Mouse (Mus musculus) kidney, postnatal 4 days (tissue): ENCODE data around the gene Lpin2.

Experiments used
- DNase-seq, 2 experiments: peaks; one replicate each; pipeline ENCODE4 v3.0.0; 2021; ENCODE audit warnings: mixed read lengths in 2 of 2

The Lpin2 gene

DNA sequence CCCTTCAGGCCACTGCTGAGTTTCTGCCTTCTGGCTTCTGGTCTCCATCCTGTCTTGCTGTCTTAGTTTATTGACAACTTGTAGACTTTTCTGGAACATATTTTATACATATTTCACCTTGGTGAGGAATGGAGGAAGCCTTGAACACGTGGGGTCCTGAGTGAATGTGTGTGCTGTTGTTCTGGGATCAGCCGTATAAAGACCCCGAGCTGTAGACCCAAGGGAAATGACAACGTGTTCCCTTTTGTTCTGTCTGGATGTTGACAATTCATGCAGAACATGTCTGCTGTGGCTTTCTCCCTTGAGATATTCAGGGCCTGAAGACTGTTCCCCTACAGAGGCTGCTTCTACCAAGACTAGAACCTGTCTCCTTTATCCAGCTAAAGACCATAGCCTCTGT, 5.0 kb upstream of the Lpin2 start:
- no peak for DNase-seq

DNA sequence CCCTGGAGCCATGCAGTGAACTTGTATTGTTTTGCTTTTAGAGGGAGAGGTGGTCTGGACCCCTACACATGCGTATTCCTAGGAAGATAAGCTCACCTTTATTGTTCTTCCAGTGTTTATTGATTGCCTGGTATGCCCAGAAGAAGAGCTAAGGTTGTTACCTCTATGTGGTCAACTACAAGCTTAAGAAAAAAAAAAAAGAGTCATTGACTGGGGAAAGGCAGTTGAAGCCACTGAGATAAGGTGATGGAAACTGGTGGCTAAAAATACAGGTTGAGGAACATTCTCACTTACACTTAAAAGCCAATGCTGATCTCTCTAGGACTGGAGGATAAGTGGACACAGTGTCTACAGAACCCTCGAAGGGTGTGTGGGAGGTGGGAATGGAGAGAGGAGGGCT, 4.4 kb upstream of the Lpin2 start:
- no peak for DNase-seq

GRCm38 (mm10) chr17:71178530-71179181, 3.7 kb upstream of the Lpin2 start:
- peak in 1 of 2 experiments; percentile 29 for DNase-seq

- DNase-seq = no peak
These were observed 2.6 kb upstream of the Lpin2 start for GRCm38 (mm10) chr17:71179551-71180309.

GRCm38 (mm10) chr17:71180601-71181000, 1.8 kb upstream of the Lpin2 start:
- DNase-seq = no peak

DNA sequence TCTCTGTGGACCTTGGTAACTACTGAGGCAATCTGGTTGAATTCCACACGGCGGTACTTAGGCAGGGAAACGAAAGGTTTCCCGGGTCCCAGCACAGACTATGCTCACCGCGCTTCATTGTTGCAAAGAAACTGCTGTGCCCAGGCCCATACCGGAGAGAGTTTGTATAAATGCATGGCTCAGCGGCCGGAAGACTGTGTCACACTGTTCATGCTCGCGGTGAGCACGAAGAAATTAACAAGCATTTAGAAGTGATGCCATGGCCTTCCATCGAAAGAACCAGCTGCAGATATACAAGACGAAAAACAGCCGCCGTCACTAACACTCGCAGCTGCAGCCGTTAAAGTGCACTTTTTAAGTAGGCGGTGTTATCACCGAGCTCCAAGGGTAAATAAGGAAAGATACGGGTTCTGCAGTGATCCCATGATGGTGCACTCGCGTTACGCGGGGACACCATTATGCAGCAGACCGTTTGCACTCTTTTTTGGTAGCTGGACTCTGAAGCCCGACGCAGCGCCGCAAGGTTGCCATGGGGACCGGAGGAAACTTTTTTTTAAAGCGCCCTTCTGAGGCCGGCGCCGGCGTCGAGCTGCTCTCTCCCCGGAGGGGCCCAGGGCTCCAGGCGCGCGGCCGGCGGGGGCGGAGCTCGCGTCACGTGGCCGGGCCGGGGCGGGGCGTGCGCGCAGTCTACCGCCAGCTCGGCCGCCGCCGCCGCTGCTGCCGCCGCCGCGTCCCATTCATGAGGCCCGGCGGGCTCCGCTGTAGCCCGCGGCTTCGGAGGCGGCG, 704 bp downstream of the Lpin2 start:
- DNase-seq = peak; percentile 94 to 96

- DNase-seq = peak; percentile 61 to 72
These were observed 1.4 kb downstream of the Lpin2 start for GRCm38 (mm10) chr17:71183657-71184261.

GRCm38 (mm10) chr17:71184356-71185111, 2.2 kb downstream of the Lpin2 start:
- peak; percentile 35 to 61 for DNase-seq

GRCm38 (mm10) chr17:71185368-71185767, 3.0 kb downstream of the Lpin2 start:
- DNase-seq = no peak

DNA sequence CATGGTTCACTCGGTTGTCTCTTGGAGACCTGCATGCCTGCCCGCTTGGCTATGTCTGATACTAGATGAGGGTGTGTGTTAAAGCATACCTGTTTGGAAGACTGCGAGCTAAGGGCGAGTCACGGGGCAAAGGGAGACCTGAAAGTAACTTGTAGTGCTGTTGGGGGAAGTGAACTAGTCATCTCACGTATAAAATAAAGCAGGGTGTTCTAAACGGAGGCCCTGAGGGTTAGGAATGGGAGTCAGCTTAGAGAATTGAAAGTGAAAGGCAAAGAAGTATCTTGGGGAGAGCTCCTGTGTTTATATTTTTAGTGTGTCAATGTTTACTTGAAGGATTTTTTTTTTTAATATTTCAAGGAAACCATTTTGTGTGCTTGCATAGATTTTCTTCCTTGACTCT, 8.2 kb downstream of the Lpin2 start:
- no peak for DNase-seq

- no peak for DNase-seq
These were observed 8.7 kb downstream of the Lpin2 start for GRCm38 (mm10) chr17:71191063-71191462.

DNA sequence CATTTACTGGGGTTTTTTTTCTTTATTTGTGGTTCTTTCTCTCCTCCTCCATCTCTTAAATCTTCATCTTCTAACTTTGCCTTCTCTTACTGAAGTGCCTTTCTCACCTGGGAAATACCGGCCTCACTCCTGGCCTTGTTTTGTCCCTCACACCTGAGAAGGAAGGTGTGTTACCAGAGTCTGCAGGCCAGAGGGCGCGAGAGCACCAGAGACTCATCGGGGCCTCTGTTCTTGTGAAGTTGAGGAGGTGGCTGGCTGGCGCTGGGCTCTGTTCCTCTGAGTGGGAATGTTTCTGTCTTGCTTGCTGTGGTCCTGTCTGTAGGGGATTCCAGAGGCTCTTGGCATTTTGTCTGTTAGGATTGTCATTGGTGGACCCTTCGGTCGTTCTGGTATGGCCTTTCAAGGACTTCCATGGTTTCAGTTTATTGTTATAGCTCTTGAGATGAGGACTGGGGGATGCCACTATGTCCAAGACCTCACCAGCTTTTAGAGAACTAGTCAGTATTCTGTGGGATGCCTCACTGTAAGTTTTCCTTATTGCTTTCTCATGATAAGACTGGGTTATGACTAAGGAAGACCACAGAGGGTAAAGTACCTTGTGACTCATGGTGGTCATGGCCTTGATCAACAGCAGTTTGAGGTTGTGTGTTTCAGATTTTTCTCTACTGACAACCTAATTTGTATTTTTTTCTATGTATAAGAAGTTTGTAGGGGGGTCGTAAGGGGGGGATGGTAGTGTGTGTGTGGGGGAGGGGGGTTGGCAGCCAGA, 9.5 kb downstream of the Lpin2 start:
- DNase-seq = no peak

DNA sequence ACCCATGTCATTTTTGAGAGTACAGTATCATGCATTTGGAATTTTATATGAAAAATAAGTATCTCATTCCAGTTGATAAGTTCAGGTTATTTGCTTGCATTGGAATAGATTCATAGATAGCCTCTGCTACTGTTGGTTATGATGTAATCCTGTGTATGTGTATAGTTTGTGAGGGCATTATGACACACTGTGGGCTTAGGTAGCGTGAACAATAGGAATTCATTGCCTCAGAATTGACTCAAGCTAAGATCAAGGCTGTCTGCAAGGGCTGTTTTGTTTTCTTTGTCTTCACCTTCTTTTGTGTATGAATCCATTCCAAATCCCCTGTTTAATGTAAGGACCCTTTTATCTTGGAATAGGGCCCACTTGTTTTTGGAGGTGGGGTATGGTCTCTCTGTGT, 10.7 kb downstream of the Lpin2 start:
- no peak for DNase-seq

GRCm38 (mm10) chr17:71193485-71193884, 11.1 kb downstream of the Lpin2 start:
- no peak for DNase-seq

- DNase-seq = no peak
These were observed 12.7 kb downstream of the Lpin2 start for GRCm38 (mm10) chr17:71194906-71195632.

DNA sequence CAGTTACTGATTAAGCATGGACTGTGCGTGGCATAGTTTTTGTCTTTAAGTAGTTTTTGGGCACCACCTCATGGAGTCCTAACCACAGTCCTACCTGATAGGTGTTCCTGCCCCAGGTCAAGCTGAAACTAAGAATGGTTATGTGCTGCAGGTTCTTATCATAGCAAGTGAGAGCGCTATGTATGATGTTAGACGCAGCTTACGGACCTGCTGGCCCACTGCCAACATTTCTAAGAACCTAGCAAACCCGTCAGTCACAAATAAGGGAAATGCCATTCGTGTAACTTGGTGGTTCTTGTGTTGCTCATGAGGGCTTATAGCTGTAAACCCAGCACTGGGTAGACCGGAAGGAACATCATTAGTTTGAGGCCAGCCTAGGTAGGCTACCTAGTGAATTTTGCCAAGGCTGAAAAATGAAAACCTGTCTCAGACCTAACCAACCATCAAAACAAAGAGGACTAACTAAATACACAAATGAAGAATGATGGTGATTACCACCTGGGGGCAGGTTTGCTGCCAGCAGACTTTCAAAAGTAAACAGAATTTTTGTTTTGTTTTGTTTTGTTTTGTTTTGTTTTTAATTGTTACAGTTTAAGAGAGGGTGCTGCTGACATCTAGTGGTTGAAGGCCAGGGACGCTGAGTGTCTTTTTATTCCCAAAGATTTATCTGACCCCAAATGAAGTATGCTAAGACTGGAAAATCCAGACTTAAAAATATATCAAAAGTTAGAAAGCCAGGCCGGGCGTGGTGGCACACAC, 13.5 kb downstream of the Lpin2 start:
- DNase-seq = peak; percentile 54 to 69

GRCm38 (mm10) chr17:71196415-71196814, 14.1 kb downstream of the Lpin2 start:
- no peak for DNase-seq

DNA sequence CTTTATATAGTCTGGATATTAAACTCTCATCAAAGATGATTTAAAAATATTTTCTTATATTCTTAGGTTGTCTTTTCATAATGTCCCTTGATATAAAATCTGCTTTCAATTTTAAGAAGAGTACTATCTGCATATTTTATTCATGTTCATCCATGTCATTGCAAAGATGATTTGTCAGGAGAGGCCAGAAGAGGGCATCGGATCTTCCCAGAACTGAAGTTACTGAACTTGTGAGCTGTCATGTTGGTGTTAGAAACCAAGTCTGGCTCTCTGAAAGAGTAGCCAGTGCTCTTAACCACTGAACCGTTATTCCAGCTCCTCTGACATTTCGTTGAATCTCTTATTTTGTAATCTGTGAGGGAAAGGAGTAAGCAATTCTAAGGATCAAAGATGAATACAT, 17.0 kb downstream of the Lpin2 start:
- DNase-seq = no peak

GRCm38 (mm10) chr17:71202136-71202535, 19.8 kb downstream of the Lpin2 start:
- peak in 1 of 2 experiments; percentile 35 for DNase-seq
